In genomic region chr10:84374996-84375395, GRCm38 (mm10) we compare ENCODE assay signal across 24 mouse cellular contexts.
"Had no signal": no experiment of that assay in that cellular context is flagged by ENCODE, and none has a peak within 500 bp of the region (broad histone marks: within the 10 kb centered on the region; RNA-seq: fewer than 3 reads in every experiment).

No protein-coding gene starts in this region.

- H3K9ac ChIP-seq: limb, embryonic 12.5 days; limb, embryonic 15.5 days; liver, embryonic 14.5 days; liver, postnatal 0 days; lung, embryonic 14.5 days; neural tube, embryonic 13.5 days; stomach, embryonic 15.5 days had no signal

- H3K9me3 ChIP-seq: limb, embryonic 12.5 days; limb, embryonic 15.5 days; neural tube, embryonic 13.5 days; stomach, embryonic 15.5 days had no signal

- H3K27ac ChIP-seq: kidney, postnatal 0 days; layer of hippocampus, adult 2 months; limb, embryonic 12.5 days; limb, embryonic 15.5 days; liver, embryonic 14.5 days; macrophage; neural tube, embryonic 13.5 days; stomach, embryonic 15.5 days had no signal

- H3K4me2 ChIP-seq: limb, embryonic 12.5 days; limb, embryonic 15.5 days; liver, embryonic 11.5 days; lung, embryonic 14.5 days; neural tube, embryonic 13.5 days; stomach, embryonic 15.5 days had no signal

- H3K27me3 ChIP-seq: limb, embryonic 12.5 days; limb, embryonic 15.5 days; neural tube, embryonic 13.5 days; stomach, embryonic 15.5 days had no signal

- ATAC-seq: liver, postnatal 0 days; lung, postnatal 0 days had no signal

- H3K4me3 ChIP-seq: layer of hippocampus, adult 2 months; limb, embryonic 12.5 days; limb, embryonic 15.5 days; myocyte; neural tube, embryonic 13.5 days; stomach, embryonic 15.5 days had no signal

- DNase-seq: kidney, adult 2 months; kidney, postnatal 25 days; layer of hippocampus, adult 9-11 months; left cerebral cortex, postnatal 4 days; liver, postnatal 0 days; lung, embryonic 14.5 days; midbrain, embryonic 14.5 days; retina, postnatal 1 day; right cerebral cortex, postnatal 25 days; spleen, adult 18-20 months; thymus, adult 2 months; thymus, postnatal 14 days; thymus, postnatal 4 days had no signal
